Mouse (Mus musculus) CD8-positive naive resting alpha-beta T cell, adult 57 days (primary cell): ENCODE results near the gene Arfrp1. TPM values are rescaled to one million over a fixed set of nuclear protein-coding genes. Genes with fewer than 3 reads are reported as not detected.

Experiments used
- total RNA-seq: library from RNA; stranded (reverse); gene quantifications from one replicate; pipeline ENCODE4 v1.2.4, GENCODE M21; 2023

Arfrp1 gene
- total RNA-seq, result 104 TPM

GRCm38 (mm10) chr2:181364860-181365596 lies at the start of gene Arfrp1, which contains the start of gene Zgpat:
Gene Arfrp1 (minus strand): TSS chr2:181365404.
Gene Zgpat (plus strand): TSS chr2:181364928.

DNA sequence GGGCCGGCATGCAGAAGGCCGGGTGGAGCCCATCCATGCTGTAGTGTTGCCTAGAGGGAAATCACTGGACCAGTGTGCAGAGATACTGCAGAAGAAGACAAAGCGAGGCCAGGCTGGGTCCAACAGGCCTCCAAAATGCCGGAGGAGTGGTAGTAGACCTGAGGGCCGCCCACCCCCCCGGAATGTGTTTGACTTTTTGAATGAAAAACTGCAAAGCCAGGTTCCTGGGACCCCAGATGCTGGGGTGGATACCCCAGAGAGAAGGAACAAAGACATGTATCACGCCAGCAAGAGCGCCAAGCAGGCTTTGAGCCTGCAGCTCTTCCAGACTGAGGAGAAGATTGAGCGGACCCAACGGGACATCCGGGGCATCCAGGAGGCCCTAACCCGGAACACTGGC lies 14.6 kb upstream of the Arfrp1 start, which contains the start of gene Lime1:
Gene Lime1 (plus strand): TSS at position 301 of the 400 bp plus-strand sequence.

GRCm38 (mm10) chr2:181319248-181320102 lies 45.7 kb downstream of the Arfrp1 start, which contains the start of gene Rtel1:
Gene Rtel1 (plus strand): TSS chr2:181319739.

GRCm38 (mm10) chr2:181314080-181314810 lies 51.0 kb downstream of the Arfrp1 start, which contains the start of gene Stmn3:
Gene Stmn3 (minus strand): TSS chr2:181314500.

Other genes starting within 250 kb of the Arfrp1 start
- gene Kcnq2, start 230.1 kb downstream of the Arfrp1 start, total RNA-seq, result not detected
- gene Eef1a2, start 208.4 kb downstream of the Arfrp1 start, total RNA-seq, result not detected
- 74.4 TPM for gene Ppdpf, start 178.2 kb downstream of the Arfrp1 start, total RNA-seq
- not detected for gene Ptk6, start 162.6 kb downstream of the Arfrp1 start, total RNA-seq
- gene Srms, start 152.2 kb downstream of the Arfrp1 start, total RNA-seq, result 0.40 TPM
- not detected for gene Fndc11, start 145.4 kb downstream of the Arfrp1 start, total RNA-seq
- 140 TPM for gene Helz2, start 123.4 kb downstream of the Arfrp1 start, total RNA-seq
- 31.6 TPM for gene Gmeb2, start 77.4 kb downstream of the Arfrp1 start, total RNA-seq
- gene Stmn3, start 50.9 kb downstream of the Arfrp1 start, total RNA-seq, result not detected
- gene Rtel1, start 45.7 kb downstream of the Arfrp1 start, total RNA-seq, result 146 TPM
- 110 TPM for gene Zgpat, start 476 bp downstream of the Arfrp1 start, total RNA-seq
- 231 TPM for gene Lime1, start 14.7 kb upstream of the Arfrp1 start, total RNA-seq
- 0.24 TPM for gene Zbtb46, start 94.0 kb upstream of the Arfrp1 start, total RNA-seq
- not detected for gene Abhd16b, start 127.8 kb upstream of the Arfrp1 start, total RNA-seq
- gene Tpd52l2, start 131.7 kb upstream of the Arfrp1 start, total RNA-seq, result 59.8 TPM
- 112 TPM for gene Dnajc5, start 155.1 kb upstream of the Arfrp1 start, total RNA-seq
- 126 TPM for gene Uckl1, start 219.5 kb upstream of the Arfrp1 start, total RNA-seq
- 63.4 TPM for gene Prpf6, start 226.5 kb upstream of the Arfrp1 start, total RNA-seq
- 58.7 TPM for gene Zfp512b, start 227.4 kb upstream of the Arfrp1 start, total RNA-seq
- 8.1 TPM for gene Samd10, start 233.8 kb upstream of the Arfrp1 start, total RNA-seq